Mouse (Mus musculus) hindbrain, embryonic 10.5 days (tissue): ENCODE measurements around the gene Cdk9. TPM values are rescaled to one million over a fixed set of nuclear protein-coding genes. Genes with fewer than 3 reads are reported as not detected.

ENCODE experiments used
- DNase-seq: peaks from one replicate; pipeline ENCODE4 v3.0.0-alpha.2; 2017; ENCODE audit warnings: low spot score
- H3K27ac ChIP-seq: fragments of 300-500 bp; sonication (generic); 2 replicates; pipeline ENCODE4 v1.5.1; 2016; ENCODE audit warnings: mild to moderate bottlenecking, moderate library complexity
- H3K27me3 ChIP-seq: fragments of 300-500 bp; sonication (generic); 2 replicates; pipeline ENCODE4 v1.6.1; 2016; ENCODE audit warnings: mild to moderate bottlenecking; ENCODE audit not compliant: poor library complexity, insufficient read depth, severe bottlenecking
- H3K36me3 ChIP-seq: fragments of 300-500 bp; sonication (generic); 2 replicates; pipeline ENCODE4 v1.6.1; 2016; ENCODE audit warnings: mild to moderate bottlenecking, moderate library complexity
- H3K4me1 ChIP-seq: fragments of 300-500 bp; sonication (generic); replicated peaks from 2 replicates; pipeline ENCODE4 v1.6.1; 2016; ENCODE audit warnings: mild to moderate bottlenecking
- H3K4me3 ChIP-seq: fragments of 300-500 bp; sonication (generic); 2 replicates; pipeline ENCODE4 v1.5.1; 2016; ENCODE audit warnings: mild to moderate bottlenecking, moderate library complexity
- H3K9me3 ChIP-seq: fragments of 300-500 bp; sonication (generic); 2 replicates; pipeline ENCODE4 v1.6.1; 2016; ENCODE audit warnings: mild to moderate bottlenecking, moderate library complexity
- WGBS: fragments of 180-500 bp; shearing (Covaris S2); methylation state at CpG from one replicate; pipeline ENCODE4 v1.1.7; 2016; 5-methylcytosine and 5-hydroxymethylcytosine counted together
- polyA plus RNA-seq: library from polyadenylated mRNA; unstranded; fragments of >200 nt; fragmentation: Nextera tagmentation; extraction: Ambion mirVana; gene quantifications from 2 replicates; pipeline ENCODE4 v1.2.1, GENCODE M21; 2016

The Cdk9 gene
- 121 and 125 TPM in 2 replicates for polyA plus RNA-seq

- under 1% methylated on average over 67 of the region's 79 CpGs for WGBS
- Histone ChIP-seq H3K4me1 (peaks cover 37% of the 10 kb centered on the region), H3K27me3 (no peaks in the 10 kb centered on the region), H3K36me3 (peaks cover 33% of the 10 kb centered on the region), H3K9me3 (0 out of 2 replicates have a peak, but pooled peaks cover 3% of the 10 kb centered on the region), H3K4me3 (peak within 1 kb of the TSS; percentile 97), H3K27ac (peak within 1 kb of the TSS; percentile 98)
- DNase-seq: peak; percentile 94
Observed at GRCm38 (mm10) chr2:32712934-32713817, at the start of gene Cdk9. Gene Cdk9 (minus strand): TSS chr2:32713076.

- Histone ChIP-seq H3K4me1 (peaks cover 22% of the 10 kb centered on the region), H3K27me3 (no peaks in the 10 kb centered on the region), H3K36me3 (peaks cover 42% of the 10 kb centered on the region), H3K27ac (no peak overlapping the region), H3K4me3 (no peak overlapping the region), H3K9me3 (no peaks in the 10 kb centered on the region)
- DNase-seq: no peak
- WGBS: 97% methylated on average over 4 of the region's 4 CpGs
Observed at GRCm38 (mm10) chr2:32761859-32762258, 49.0 kb upstream of the Cdk9 start.

DNA sequence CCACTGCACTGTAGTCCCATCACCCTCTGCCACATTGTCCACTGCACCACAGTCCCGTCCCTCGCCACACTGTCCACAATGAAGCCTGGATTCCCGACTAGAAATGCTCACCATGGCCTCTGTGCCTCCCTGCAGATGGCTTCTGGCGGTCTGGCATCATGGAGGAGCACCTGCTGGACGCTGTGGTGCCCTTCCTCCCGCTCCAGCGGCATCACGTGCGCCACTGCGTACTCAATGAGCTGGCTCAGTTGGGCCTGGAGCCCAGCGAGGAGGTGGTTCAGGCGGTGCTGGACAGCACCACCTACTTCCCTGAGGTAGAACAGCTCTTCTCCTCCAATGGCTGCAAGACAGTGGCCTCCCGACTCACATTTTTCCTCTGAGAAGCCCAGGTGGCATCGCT, 48.5 kb upstream of the Cdk9 start:
- H3K27ac ChIP-seq: no peak overlapping the region
- no peak overlapping the region for H3K4me3 ChIP-seq
- H3K9me3 ChIP-seq: no peaks in the 10 kb centered on the region
- no peaks in the 10 kb centered on the region for H3K27me3 ChIP-seq
- no peak for DNase-seq
- peaks cover 42% of the 10 kb centered on the region for H3K36me3 ChIP-seq
- 90% methylated on average over 14 of the region's 14 CpGs for WGBS
- H3K4me1 ChIP-seq: peaks cover 20% of the 10 kb centered on the region

DNA sequence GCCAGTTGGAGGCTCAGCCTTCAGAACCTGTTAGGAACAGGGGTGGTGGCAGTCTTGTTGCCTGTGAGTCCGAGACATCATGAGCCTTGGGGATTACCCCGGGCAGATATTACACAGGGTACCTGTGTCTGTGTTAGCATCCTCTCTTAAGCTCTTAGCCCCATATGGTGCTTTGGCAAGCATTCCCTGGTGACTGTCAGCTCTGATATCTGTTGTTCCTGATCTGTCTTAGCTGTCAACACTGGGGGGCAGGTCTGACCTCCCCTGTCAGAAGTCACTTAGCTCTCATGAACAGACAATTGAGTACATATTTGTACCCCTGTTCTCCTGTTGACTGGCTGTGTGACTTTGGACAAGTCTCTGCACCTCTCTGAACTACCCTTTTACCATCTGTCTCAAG, 46.1 kb upstream of the Cdk9 start:
- peaks cover 10% of the 10 kb centered on the region; the same call in 1 of the 2 replicates for H3K27me3 ChIP-seq
- H3K36me3 ChIP-seq: peaks cover 54% of the 10 kb centered on the region
- no peaks in the 10 kb centered on the region for H3K9me3 ChIP-seq
- WGBS: 84% methylated on average over 2 of the region's 2 CpGs
- no peak overlapping the region for H3K4me3 ChIP-seq
- H3K27ac ChIP-seq: no peak overlapping the region
- peaks cover 20% of the 10 kb centered on the region for H3K4me1 ChIP-seq
- DNase-seq: no peak

- Histone ChIP-seq H3K4me3 (no peak overlapping the region), H3K36me3 (peaks cover 57% of the 10 kb centered on the region)
- WGBS: 72% methylated on average over 8 of the region's 8 CpGs
Observed at GRCm38 (mm10) chr2:32758503-32758902, 45.6 kb upstream of the Cdk9 start.

DNA sequence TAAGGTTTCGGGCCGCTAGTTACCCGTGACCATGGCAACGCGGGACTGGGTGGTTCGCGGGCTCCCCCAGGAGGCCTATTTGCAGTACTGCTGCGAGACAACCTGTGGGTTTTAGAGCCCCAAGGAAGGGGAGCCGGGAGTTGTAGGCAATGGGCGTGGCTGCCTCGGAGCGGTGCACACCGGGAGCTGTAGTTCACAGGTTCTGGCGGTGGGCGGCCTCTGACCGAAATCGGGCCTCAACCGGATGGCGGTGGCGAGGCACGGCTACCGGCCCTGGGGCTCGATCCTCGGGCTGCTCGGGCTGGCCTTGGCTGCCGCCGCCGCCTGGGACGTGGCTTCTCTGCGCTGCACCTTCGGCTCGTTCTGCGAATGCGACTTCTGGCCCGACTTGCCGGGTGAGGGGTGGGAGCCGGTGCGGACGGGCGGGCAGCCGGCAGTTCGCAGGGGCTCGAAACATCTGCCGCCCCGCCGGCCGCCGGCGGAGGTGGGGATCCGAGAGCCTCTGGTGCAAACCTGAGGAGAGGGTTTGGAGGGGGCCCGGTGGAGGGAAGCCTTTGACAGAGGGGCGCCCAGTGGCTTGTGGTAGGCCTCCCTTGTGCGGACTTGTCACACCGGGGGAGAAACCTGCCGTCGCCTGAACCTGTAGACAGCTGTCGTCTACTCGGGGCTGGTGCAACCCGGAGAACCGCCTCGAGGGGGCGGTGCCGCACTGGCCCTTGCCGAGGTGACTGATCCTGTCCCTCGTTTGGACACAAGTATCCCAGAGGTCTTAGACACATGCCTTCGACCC, 44.4 kb upstream of the Cdk9 start, which contains the start of gene Tor2a:
Gene Tor2a (plus strand): TSS at position 179 of the 790 bp plus-strand sequence.
- Histone ChIP-seq H3K36me3 (peaks cover 55% of the 10 kb centered on the region), H3K27me3 (peaks cover 21% of the 10 kb centered on the region; the same call in 1 of the 2 replicates), H3K4me3 (peak within 1 kb of the TSS; percentile 79), H3K27ac (peak within 1 kb of the TSS; percentile 94), H3K4me1 (peaks cover 28% of the 10 kb centered on the region), H3K9me3 (no peaks in the 10 kb centered on the region)
- WGBS: under 1% methylated on average over 66 of the region's 66 CpGs
- peak; percentile 97 for DNase-seq

More at GRCm38 (mm10) chr2:32758503-32758902, 45.6 kb upstream of the Cdk9 start:
- Histone ChIP-seq H3K4me1 (peaks cover 20% of the 10 kb centered on the region), H3K27ac (no peak overlapping the region), H3K9me3 (no peaks in the 10 kb centered on the region), H3K27me3 (peaks cover 10% of the 10 kb centered on the region; the same call in 1 of the 2 replicates)
- no peak for DNase-seq

DNA sequence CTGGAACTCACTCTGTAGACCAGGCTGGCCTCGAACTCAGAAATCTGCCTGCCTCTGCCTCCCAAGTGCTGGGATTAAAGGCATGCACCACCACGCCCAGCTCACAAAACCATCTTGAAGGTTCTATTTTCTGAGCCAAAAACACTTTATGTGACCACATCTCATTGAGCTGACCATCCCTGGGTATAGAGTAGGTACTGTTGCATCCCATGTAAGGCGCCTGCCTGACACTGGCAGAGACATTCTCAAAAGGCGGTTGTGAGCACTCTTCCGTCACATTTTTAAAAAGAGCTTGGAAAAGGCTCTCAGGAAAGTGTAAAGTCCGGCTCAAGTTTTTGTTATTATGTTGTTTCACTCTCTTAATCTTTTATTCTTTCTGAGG, 43.8 kb upstream of the Cdk9 start:
- H3K36me3 ChIP-seq: peaks cover 49% of the 10 kb centered on the region
- H3K9me3 ChIP-seq: no peaks in the 10 kb centered on the region
- WGBS: 33% methylated on average over 6 of the region's 6 CpGs
- H3K27ac ChIP-seq: no peak overlapping the region
- no peak for DNase-seq
- H3K4me1 ChIP-seq: peaks cover 34% of the 10 kb centered on the region
- H3K4me3 ChIP-seq: peak overlapping the region; percentile 79
- H3K27me3 ChIP-seq: peaks cover 21% of the 10 kb centered on the region; the same call in 1 of the 2 replicates

DNA sequence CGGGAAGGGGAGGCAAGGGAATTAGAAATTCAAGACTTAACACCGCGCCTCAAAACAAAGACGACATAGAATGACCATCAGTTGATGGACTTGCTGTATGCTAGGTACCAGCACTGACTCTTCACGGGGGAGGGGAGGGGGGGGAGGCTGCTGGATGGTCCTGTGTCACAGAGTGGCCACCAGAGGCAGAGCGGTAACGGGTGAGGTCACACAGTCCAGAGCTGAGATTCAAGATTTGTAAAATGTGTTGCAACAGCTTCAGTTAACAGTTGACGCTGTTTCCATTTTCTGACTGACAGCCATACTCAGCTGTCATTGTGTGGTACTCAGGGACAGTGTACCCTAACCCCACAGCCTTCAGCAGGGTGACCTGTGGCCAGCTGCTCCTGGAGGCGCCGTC, 39.3 kb upstream of the Cdk9 start:
- DNase-seq: no peak
- peak overlapping the region; percentile 83 for H3K27ac ChIP-seq
- 66% methylated on average over 10 of the region's 10 CpGs for WGBS
- H3K4me1 ChIP-seq: peaks cover 40% of the 10 kb centered on the region
- H3K9me3 ChIP-seq: no peaks in the 10 kb centered on the region
- peaks cover 21% of the 10 kb centered on the region; the same call in 1 of the 2 replicates for H3K27me3 ChIP-seq
- H3K36me3 ChIP-seq: peaks cover 51% of the 10 kb centered on the region
- peak overlapping the region; percentile 53 for H3K4me3 ChIP-seq

DNA sequence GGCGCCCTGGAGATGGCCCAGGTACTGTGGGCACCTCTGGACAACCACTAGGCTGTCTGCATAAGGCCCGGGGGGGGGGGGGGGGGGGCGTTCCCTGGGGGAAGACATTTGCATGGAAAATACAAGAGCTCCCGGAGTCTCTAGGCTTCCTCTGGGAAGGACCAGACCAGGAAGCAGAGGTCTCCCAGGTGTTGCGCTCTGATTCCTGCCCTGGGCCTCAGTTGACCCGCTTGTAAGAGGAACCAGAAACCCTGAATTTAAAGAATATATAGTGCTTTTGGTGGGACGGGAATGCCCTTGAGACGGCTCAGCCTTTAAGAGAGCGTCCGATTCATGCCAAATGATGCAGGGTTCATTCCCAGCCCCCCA, 38.8 kb upstream of the Cdk9 start:
- Histone ChIP-seq H3K27me3 (peaks cover 21% of the 10 kb centered on the region; the same call in 1 of the 2 replicates), H3K36me3 (peaks cover 56% of the 10 kb centered on the region), H3K4me3 (peak overlapping the region; percentile 53), H3K9me3 (no peaks in the 10 kb centered on the region), H3K27ac (peak overlapping the region; percentile 83), H3K4me1 (peaks cover 37% of the 10 kb centered on the region)
- 17% methylated on average over 10 of the region's 10 CpGs for WGBS
- no peak for DNase-seq

DNA sequence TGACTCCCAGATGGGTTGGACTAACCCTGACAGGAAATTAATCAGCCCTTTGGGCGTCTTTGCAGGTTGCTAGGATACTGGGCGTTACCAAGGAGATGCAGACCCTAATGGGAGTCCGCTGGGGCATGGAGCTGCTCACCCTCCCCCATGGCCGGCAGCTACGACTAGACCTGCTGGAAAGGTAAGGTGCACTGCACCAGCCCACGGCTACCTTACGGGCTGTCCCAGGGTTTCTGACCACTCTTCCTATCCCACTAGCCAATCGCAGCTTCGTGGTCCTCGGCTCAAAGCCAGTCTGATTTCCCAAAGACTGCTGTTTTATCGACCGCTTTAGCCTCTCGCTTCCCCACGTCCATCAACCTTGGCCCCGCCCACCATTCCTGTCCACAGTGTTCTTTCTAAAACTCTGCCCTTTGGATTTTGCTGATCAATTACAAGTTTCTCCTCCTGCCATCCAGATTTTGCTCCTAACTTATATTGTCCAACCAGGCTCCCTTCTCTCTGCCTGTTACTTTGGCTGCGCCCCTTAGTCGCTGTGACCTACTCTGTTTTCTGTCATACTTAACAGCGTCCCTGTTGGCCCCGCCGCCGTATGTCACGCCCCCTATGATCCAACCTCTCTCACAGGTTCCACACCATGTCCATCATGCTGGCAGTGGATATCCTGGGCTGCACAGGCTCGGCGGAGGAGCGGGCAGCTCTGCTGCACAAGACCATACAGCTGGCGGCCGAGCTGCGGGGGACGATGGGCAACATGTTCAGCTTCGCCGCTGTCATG, 38.2 kb upstream of the Cdk9 start:
- H3K4me1 ChIP-seq: peaks cover 38% of the 10 kb centered on the region
- WGBS: 5% methylated on average over 31 of the region's 31 CpGs
- peaks cover 21% of the 10 kb centered on the region; the same call in 1 of the 2 replicates for H3K27me3 ChIP-seq
- peak overlapping the region; percentile 83 for H3K27ac ChIP-seq
- H3K4me3 ChIP-seq: peak overlapping the region; percentile 53
- peak; percentile 86 for DNase-seq
- H3K9me3 ChIP-seq: no peaks in the 10 kb centered on the region
- H3K36me3 ChIP-seq: peaks cover 62% of the 10 kb centered on the region

GRCm38 (mm10) chr2:32750199-32750598, 37.3 kb upstream of the Cdk9 start:
- H3K36me3 ChIP-seq: peaks cover 70% of the 10 kb centered on the region
- DNase-seq: no peak
- peaks cover 21% of the 10 kb centered on the region; the same call in 1 of the 2 replicates for H3K27me3 ChIP-seq
- peaks cover 41% of the 10 kb centered on the region for H3K4me1 ChIP-seq
- 72% methylated on average over 7 of the region's 7 CpGs for WGBS
- no peaks in the 10 kb centered on the region for H3K9me3 ChIP-seq
- H3K4me3 ChIP-seq: peak overlapping the region; percentile 53; the same call in 1 of the 2 replicates
- peak overlapping the region; percentile 83; the same call in 1 of the 2 replicates for H3K27ac ChIP-seq

DNA sequence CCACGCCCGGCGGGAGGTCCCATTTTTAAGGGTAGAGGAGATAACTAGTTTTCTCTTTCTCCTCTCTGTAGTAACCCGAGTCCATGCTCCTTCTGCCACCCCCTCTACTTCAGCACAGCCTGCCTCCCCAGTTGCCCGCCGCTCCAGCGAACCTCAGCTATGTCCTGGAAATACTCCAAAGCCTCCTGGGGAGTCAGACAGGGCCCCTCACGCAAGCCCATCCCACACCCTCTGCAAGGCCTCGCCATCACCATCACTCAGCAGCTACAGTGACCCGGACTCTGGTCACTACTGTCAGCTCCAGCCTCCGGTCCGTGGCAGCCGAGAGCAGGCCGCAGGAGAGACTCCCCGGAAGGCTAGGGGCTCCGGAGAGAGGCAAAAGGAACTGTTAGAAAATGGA, 36.2 kb upstream of the Cdk9 start:
- Histone ChIP-seq H3K4me3 (no peak overlapping the region), H3K27me3 (peaks cover 12% of the 10 kb centered on the region; the same call in 1 of the 2 replicates), H3K9me3 (no peaks in the 10 kb centered on the region), H3K4me1 (peaks cover 41% of the 10 kb centered on the region), H3K27ac (0 out of 2 replicates have a peak overlapping the region, but pooled peaks have one; percentile 31), H3K36me3 (peaks cover 68% of the 10 kb centered on the region)
- DNase-seq: no peak
- WGBS: 91% methylated on average over 16 of the region's 16 CpGs
